Comparison of ENCODE assay signal across 17 mouse cellular contexts in the genomic region with DNA sequence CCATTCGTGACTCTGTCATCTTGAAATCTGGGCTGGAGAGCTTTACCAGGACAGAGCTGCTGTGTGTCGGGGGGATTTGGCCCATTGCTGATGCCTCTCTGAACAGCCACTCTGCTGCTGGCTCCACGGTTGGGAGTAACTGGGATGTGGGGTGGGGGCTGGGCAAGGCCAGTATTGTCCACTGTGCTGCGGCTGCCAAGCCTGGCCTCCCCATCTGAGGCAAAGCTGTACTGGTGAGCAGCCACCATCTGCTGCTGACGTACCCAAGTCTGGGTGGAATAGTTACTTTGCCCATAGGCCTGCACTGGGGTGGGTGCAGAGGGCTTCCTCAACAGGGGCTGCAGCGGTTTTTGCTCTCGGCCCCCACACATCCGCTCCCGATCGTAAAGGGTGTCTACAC.
A peak's percentile ranks its signal among the peaks of the same experiment; 100 is the strongest.
DNase-seq lines count a peak whose midpoint lies in the region; ATAC-seq lines count a peak whose summit lies in the region.
"Had no signal": no experiment of that assay in that cellular context is flagged by ENCODE, and none has a peak within 500 bp of the region (broad histone marks: within the 10 kb centered on the region; RNA-seq: fewer than 3 reads in every experiment).

No protein-coding gene starts in this region.

- H3K9me3 ChIP-seq in hindbrain, embryonic 15.5 days, result no peaks in the 10 kb centered on the region
- H3K9me3 ChIP-seq in hindbrain, embryonic 13.5 days, result no peaks in the 10 kb centered on the region
- no peaks in the 10 kb centered on the region for H3K9me3 ChIP-seq in kidney, embryonic 15.5 days (replicated peaks)
- H3K9me3 ChIP-seq: embryonic facial prominence, embryonic 15.5 days; limb, embryonic 12.5 days; liver, embryonic 15.5 days; midbrain, embryonic 12.5 days; neural tube, embryonic 15.5 days had no signal

- peak; percentile 34 to 35 for DNase-seq in left cerebral cortex, postnatal 14 days (ENCODE audit: low spot score in 2 of 2)
- DNase-seq in left cerebral cortex, postnatal 36 days (ENCODE audit: low spot score in 2 of 2), result no peak
- DNase-seq in right cerebral cortex, postnatal 10 days (ENCODE audit: low spot score in 2 of 2), result peak; percentile 55 to 60
- no peak for DNase-seq in right cerebral cortex, adult 2 months (ENCODE audit: low spot score in 2 of 2)
- DNase-seq: heart, postnatal 10 days; kidney, adult 18-20 months; kidney, postnatal 14 days had no signal

- peak; percentile 55; the same call in 1 of the 2 replicates for ATAC-seq in hindbrain, embryonic 15.5 days (ENCODE audit: low FRiP score, low read depth)
- ATAC-seq in hindbrain, embryonic 13.5 days (ENCODE audit: low FRiP score), result no peak; the same call in 1 of the 2 replicates
- no peak for ATAC-seq in kidney, embryonic 15.5 days (replicated peaks; ENCODE audit: low FRiP score)
- ATAC-seq: lung, postnatal 0 days had no signal

- H3K27me3 ChIP-seq in hindbrain, embryonic 15.5 days, result no peaks in the 10 kb centered on the region
- no peaks in the 10 kb centered on the region for H3K27me3 ChIP-seq in hindbrain, embryonic 13.5 days
- H3K27me3 ChIP-seq in kidney, embryonic 15.5 days, result no peaks in the 10 kb centered on the region
- H3K27me3 ChIP-seq: embryonic facial prominence, embryonic 15.5 days; limb, embryonic 12.5 days; liver, embryonic 15.5 days; midbrain, embryonic 12.5 days; neural tube, embryonic 15.5 days had no signal

- H3K4me1 ChIP-seq in hindbrain, embryonic 15.5 days (replicated peaks), result peaks cover 30% of the 10 kb centered on the region
- peaks cover 27% of the 10 kb centered on the region; the same call in 1 of the 2 replicates for H3K4me1 ChIP-seq in hindbrain, embryonic 13.5 days (replicated peaks)
- H3K4me1 ChIP-seq in kidney, embryonic 15.5 days, result peaks cover 35% of the 10 kb centered on the region
- H3K4me1 ChIP-seq: liver, embryonic 15.5 days; midbrain, embryonic 12.5 days had no signal

- intact Hi-C loops in left cerebral cortex, postnatal 14 days (cut with DNase I), result no loop called here
- intact Hi-C loops in left cerebral cortex, postnatal 36 days (cut with DNase I), result no loop called here

- H3K4me3 ChIP-seq in hindbrain, embryonic 15.5 days, result no peak overlapping the region
- no peak overlapping the region for H3K4me3 ChIP-seq in hindbrain, embryonic 13.5 days
- no peak overlapping the region for H3K4me3 ChIP-seq in kidney, embryonic 15.5 days (replicated peaks)
- H3K4me3 ChIP-seq: embryonic facial prominence, embryonic 15.5 days; limb, embryonic 12.5 days; liver, embryonic 15.5 days; midbrain, embryonic 12.5 days; neural tube, embryonic 15.5 days had no signal

- H3K9ac ChIP-seq in hindbrain, embryonic 15.5 days, result no peak overlapping the region
- H3K9ac ChIP-seq in hindbrain, embryonic 13.5 days, result no peak overlapping the region
- no peak overlapping the region for H3K9ac ChIP-seq in kidney, embryonic 15.5 days
- H3K9ac ChIP-seq: embryonic facial prominence, embryonic 15.5 days; limb, embryonic 12.5 days; liver, embryonic 15.5 days; midbrain, embryonic 12.5 days; neural tube, embryonic 15.5 days had no signal

- no peak overlapping the region for H3K27ac ChIP-seq in hindbrain, embryonic 15.5 days (replicated peaks)
- H3K27ac ChIP-seq in hindbrain, embryonic 13.5 days, result no peak overlapping the region
- no peak overlapping the region for H3K27ac ChIP-seq in kidney, embryonic 15.5 days
- H3K27ac ChIP-seq: embryonic facial prominence, embryonic 15.5 days; limb, embryonic 12.5 days; liver, embryonic 15.5 days; midbrain, embryonic 12.5 days; neural tube, embryonic 15.5 days had no signal

- H3K4me2 ChIP-seq in hindbrain, embryonic 15.5 days, result no peak overlapping the region
- no peak overlapping the region for H3K4me2 ChIP-seq in hindbrain, embryonic 13.5 days
- no peak overlapping the region for H3K4me2 ChIP-seq in kidney, embryonic 15.5 days
- H3K4me2 ChIP-seq: embryonic facial prominence, embryonic 15.5 days; heart, embryonic 11.5 days; limb, embryonic 12.5 days; liver, embryonic 15.5 days; midbrain, embryonic 12.5 days; neural tube, embryonic 15.5 days had no signal

- 87% methylated on average over 10 of the region's 10 CpGs for WGBS in hindbrain, embryonic 15.5 days
- 90% methylated on average over 10 of the region's 10 CpGs for WGBS in hindbrain, embryonic 13.5 days
- WGBS in kidney, embryonic 15.5 days, result 90% methylated on average over 10 of the region's 10 CpGs

- no peaks in the 10 kb centered on the region for H3K36me3 ChIP-seq in hindbrain, embryonic 15.5 days
- H3K36me3 ChIP-seq in hindbrain, embryonic 13.5 days, result no peaks in the 10 kb centered on the region
- H3K36me3 ChIP-seq in kidney, embryonic 15.5 days, result peaks cover 45% of the 10 kb centered on the region
- H3K36me3 ChIP-seq: midbrain, embryonic 12.5 days had no signal

Comparison
In these comparisons a context has a peak if more than half of its experiments do, and no peak if none do; other contexts are left out.
1. DNase-seq: peak in left cerebral cortex, postnatal 14 days (2 of 2) and right cerebral cortex, postnatal 10 days (2 of 2); none in left cerebral cortex, postnatal 36 days (0 of 2) and right cerebral cortex, adult 2 months (0 of 2).